Mouse (Mus musculus) spleen, adult 2 months (tissue): Measurements from ENCODE around the gene Pde4d.

Experiments
- CTCF ChIP-seq: fragments of 200-500 bp; IDR thresholded peaks from 2 replicates; pipeline ENCODE4 v1.5.1; 2011; ENCODE audit warnings: mild to moderate bottlenecking, inconsistent platforms; ENCODE audit not compliant: insufficient read depth, insufficient read length, insufficient replicate concordance; ENCODE audit errors: extremely low read depth
- POLR2A ChIP-seq: fragments of 200-500 bp; IDR thresholded peaks from 2 replicates; pipeline ENCODE4 v1.6.1; 2011; ENCODE audit warnings: low read depth, low read length, inconsistent platforms

DNA sequence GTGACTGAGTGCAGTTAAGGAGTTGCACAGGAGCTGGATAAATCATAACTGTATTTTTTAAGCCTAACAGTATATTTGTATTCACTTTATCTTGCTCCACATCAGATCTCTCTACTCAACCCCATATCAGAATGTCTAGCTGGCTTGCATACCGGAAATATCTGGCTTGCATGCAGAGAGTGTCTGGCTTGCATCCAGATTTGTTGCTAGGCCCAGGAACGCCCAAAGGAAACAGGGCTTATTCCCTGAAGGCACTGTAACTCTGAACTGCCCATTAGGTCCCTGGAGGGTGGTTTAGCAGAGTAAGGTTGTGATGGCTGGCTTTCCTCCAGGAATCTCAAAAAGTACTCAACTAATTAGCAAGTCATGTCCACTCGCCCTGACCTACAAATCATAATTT lies 464.9 kb downstream of the Pde4d start:
- TF ChIP-seq CTCF = no peak
- TF ChIP-seq POLR2A = no peak
